In genomic region chr10:60279290-60279940, GRCm38 (mm10) we compare ENCODE assay signal across 8 mouse cellular contexts. TPM values are rescaled to one million over a fixed set of nuclear protein-coding genes. Genes with fewer than 3 reads are reported as not detected.
DNase-seq lines count a peak whose midpoint lies in the region; ATAC-seq and TF ChIP-seq lines count a peak whose summit lies in the region.

No protein-coding gene starts in this region.

- H3K4me3 ChIP-seq in erythroblast, embryonic 14.5 days (replicated peaks), result peak overlapping the region; percentile 74
- H3K4me3 ChIP-seq in thymus, adult 2 months (ENCODE audit: control insufficient read depth, insufficient read depth, low read length), result peak overlapping the region; percentile 62
- H3K4me3 ChIP-seq in liver, embryonic 13.5 days (replicated peaks), result peak overlapping the region; percentile 79

- peak; percentile 54 for DNase-seq in thymus, adult 2 months
- no peak for DNase-seq in thymus, adult 18-20 months
- no peak for DNase-seq in liver, embryonic 13.5 days
- peak; percentile 60 for DNase-seq in thymus, postnatal 25 days
- DNase-seq in right cerebral cortex, postnatal 25 days, result no peak
- DNase-seq in urinary bladder, postnatal 4 days (ENCODE audit: low spot score in 2 of 2), result no peak

- no peaks in the 10 kb centered on the region for H3K9me3 ChIP-seq in erythroblast, embryonic 14.5 days (ENCODE audit: control insufficient read depth, low read length)
- no peaks in the 10 kb centered on the region for H3K9me3 ChIP-seq in liver, embryonic 13.5 days (replicated peaks)

- no peaks in the 10 kb centered on the region for H3K27me3 ChIP-seq in erythroblast, embryonic 14.5 days (ENCODE audit: control insufficient read depth)
- H3K27me3 ChIP-seq in thymus, adult 2 months (ENCODE audit: control insufficient read depth, insufficient read depth, low read length), result no peaks in the 10 kb centered on the region
- H3K27me3 ChIP-seq in liver, embryonic 13.5 days, result no peaks in the 10 kb centered on the region

- peaks cover 47% of the 10 kb centered on the region for H3K36me3 ChIP-seq in erythroblast, embryonic 14.5 days (ENCODE audit: control insufficient read depth)
- H3K36me3 ChIP-seq in thymus, adult 2 months (ENCODE audit: control insufficient read depth, insufficient read depth, low read length), result no peaks in the 10 kb centered on the region
- peaks cover 6% of the 10 kb centered on the region; the same call in 1 of the 2 replicates for H3K36me3 ChIP-seq in liver, embryonic 13.5 days

- H3K4me1 ChIP-seq in erythroblast, embryonic 14.5 days (ENCODE audit: control insufficient read depth), result peaks cover 63% of the 10 kb centered on the region
- H3K4me1 ChIP-seq in thymus, adult 2 months (replicated peaks; ENCODE audit: control insufficient read depth, insufficient read depth, low read length), result peaks cover 49% of the 10 kb centered on the region
- H3K4me1 ChIP-seq in liver, embryonic 13.5 days (replicated peaks), result peaks cover 69% of the 10 kb centered on the region

- no peak for ATAC-seq in erythroblast, adult 5-6 weeks (replicated peaks; ENCODE audit: low FRiP score, poor library complexity, severe bottlenecking)
- no peak for ATAC-seq in liver, embryonic 13.5 days (ENCODE audit: low read depth)

- WGBS in thymus, adult 2 months, result 18% methylated on average over 8 of the region's 8 CpGs
- 76% methylated on average over 8 of the region's 8 CpGs for WGBS in liver, embryonic 13.5 days (ENCODE audit: insufficient replicate concordance)

- peak overlapping the region; percentile 82 for H3K27ac ChIP-seq in thymus, adult 2 months (ENCODE audit: control insufficient read depth, insufficient read depth, low read length)
- H3K27ac ChIP-seq in liver, embryonic 13.5 days, result no peak overlapping the region; the same call in 1 of the 2 replicates

- TF ChIP-seq POLR2A in thymus, adult 2 months (IDR thresholded peaks at IDR 0.05; ENCODE audit: control insufficient read depth, extremely low read depth, insufficient read depth, low read length, poor library complexity), result no peak

- peak overlapping the region; percentile 85 for H3K4me2 ChIP-seq in liver, embryonic 13.5 days

- no peak for TF ChIP-seq CTCF in thymus, adult 2 months (IDR thresholded peaks at IDR 0.05; ENCODE audit: borderline replicate concordance, control insufficient read depth, extremely low read depth, insufficient read depth, low read length, poor library complexity)

- peak overlapping the region; percentile 86; the same call in 1 of the 2 replicates for H3K9ac ChIP-seq in liver, embryonic 13.5 days

RNA-seq across cellular contexts. Expression of gene Psap, which starts 2.0 kb away (rescaled TPM):
- 8.6 and 10.3 TPM in 2 replicates for polyA plus RNA-seq in erythroblast, embryonic 14.5 days (2012)
- 208 and 256 TPM in 2 replicates for total RNA-seq in erythroblast, adult 5-6 weeks (2015; ENCODE audit: low replicate concordance)
- 196 and 238 TPM in 2 replicates for total RNA-seq in erythroblast, adult 5-6 weeks (2017; ENCODE audit: low replicate concordance)
- polyA plus RNA-seq in thymus, adult 2 months (2012; rRNA removed), result 1,527 and 1,921 TPM in 2 replicates
- polyA plus RNA-seq in liver, embryonic 13.5 days (2015; fragmentation: Nextera tagmentation; extraction: Ambion mirVana), result 52.6 and 54.5 TPM in 2 replicates

Comparison
In these comparisons a context has a peak if more than half of its experiments do, and no peak if none do; other contexts are left out.
1. DNase-seq: peak in thymus, adult 2 months (single experiment) and thymus, postnatal 25 days (single experiment); none in thymus, adult 18-20 months (0 of 2), liver, embryonic 13.5 days (single experiment), right cerebral cortex, postnatal 25 days (single experiment) and urinary bladder, postnatal 4 days (0 of 2).
2. RNA of gene Psap, which starts 2.0 kb away (polyA plus RNA-seq): 1,527 to 1,921 TPM in thymus, adult 2 months; 52.6 to 54.5 TPM in liver, embryonic 13.5 days and 8.6 to 10.3 TPM in erythroblast, embryonic 14.5 days; every median in the first group is over 10 times any median in the second.
3. Peak in every context shown above with its lines, with median percentiles within 50 percentile points of each other: H3K4me3 ChIP-seq.